Mouse (Mus musculus) right cerebral cortex, postnatal 36 days (tissue): ENCODE measurements around the gene Chrm5.

Source experiments
- DNase-seq, 2 experiments: peaks; one replicate each; pipeline ENCODE4 v3.0.0; 2022; ENCODE audit warnings: low spot score in 2 of 2, mixed read lengths in 1 of 2

Chrm5 gene

GRCm38 (mm10) chr2:112429665-112430064, 50.9 kb downstream of the Chrm5 start:
- no peak for DNase-seq
